Mouse (Mus musculus) ES-CJ7 (cell line): ENCODE results near the gene Hck.

Experiments
- DNase-seq: peaks from one replicate; pipeline ENCODE4 v3.0.0; 2011; ENCODE audit warnings: low read depth, low spot score

Gene Hck

DNA sequence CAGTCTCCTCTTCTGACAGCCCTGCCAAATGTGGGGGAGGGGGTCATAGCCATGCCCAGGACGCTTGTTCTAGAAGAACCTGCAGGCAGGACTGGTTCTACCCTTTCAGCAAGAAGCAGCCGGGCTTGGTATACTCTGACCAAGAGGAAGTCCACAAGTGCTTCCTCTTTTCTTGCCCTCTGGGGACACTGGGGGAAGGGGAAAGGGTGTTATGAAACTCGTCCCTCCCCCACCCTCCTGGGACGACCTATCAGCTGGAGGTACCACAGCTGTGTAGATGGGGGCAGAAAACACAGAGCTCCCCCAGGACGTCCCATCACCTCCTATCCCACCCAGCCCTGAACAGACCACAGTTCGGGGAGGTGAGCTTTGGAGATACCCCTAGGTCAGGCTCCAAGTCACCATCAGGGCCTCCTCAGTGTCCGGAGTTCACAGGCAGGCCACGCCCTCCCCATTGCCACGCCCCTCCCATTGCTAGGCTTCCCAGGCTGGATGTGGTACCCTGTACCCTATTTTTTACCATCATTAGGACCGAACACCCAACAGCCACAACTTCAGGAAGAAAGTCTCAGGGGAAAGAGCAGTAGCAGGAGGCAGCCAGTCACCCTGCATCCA, 17.6 kb upstream of the Hck start:
- no peak for DNase-seq

DNA sequence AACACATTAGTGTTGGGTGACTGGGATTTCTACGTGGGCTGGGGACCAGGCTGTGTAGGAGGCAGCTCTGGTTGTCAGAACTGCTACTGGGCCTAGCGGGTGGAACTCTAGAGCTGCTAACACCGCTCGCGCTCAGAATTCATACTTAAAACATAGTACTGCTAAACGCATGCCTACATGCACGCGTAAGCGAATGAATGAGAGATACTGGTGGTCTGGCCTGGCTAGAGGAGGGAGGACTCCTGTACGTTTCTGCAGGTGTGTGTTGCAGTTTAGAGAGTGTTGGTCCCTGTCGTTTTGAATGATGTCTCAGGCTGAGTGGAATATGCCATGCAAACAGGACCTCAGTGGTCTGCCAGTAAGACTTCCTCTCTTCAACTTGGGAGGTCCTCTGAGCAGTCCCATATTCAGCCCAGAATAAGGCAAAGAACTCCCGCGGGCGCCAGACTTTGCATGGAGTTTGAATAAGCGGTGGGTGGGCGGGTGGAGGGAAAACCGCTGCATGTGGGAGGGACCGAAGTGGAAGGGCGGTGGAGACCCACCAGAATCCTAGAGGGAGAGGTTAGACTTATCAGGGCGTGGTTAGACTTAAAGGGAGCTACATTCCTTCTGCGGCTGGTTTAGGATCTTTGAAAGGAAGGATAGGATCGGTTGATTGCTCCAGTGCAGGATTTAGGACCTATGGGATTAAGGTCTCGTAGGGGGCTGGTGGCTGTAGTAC, 1.1 kb upstream of the Hck start:
- peak; percentile 95 for DNase-seq

DNA sequence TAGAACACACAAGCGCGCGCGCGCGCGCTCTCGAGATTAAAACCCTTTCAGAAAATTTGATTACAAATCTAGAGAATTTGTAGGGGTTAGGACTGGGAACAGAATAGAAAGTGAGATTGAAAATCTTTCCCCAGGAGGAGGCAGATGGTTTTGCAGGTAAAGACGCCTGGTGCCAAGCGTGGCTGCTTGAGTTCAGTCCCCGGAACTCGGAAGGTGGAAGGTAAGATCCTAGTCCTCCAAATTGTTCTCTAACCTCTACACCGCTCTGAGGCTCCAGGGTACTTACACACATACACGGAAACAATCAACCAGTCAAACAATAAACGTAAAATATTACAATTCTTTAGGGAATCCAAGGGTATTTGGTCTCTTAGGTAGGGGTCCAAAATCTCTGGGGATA, 466 bp upstream of the Hck start:
- no peak for DNase-seq

DNA sequence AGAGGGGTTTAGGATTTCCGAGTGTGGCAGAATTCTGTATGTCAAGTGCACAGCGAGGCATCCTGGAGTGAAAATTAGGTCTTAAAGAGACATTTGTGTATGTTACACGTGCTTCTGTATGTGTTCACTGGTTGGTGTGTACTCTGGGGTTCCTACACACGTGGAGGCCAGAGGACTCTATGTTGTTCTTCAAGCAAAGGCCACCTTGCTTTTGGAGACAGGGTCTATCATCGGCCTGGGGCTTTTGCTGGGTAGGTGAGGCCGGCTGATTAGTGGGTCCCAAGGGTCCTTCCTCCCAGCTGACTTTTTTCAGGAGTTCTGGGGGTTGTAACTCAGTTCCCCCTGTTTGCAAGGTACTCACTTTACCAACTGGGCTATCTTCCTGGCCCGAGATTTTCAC, 1.3 kb downstream of the Hck start:
- no peak for DNase-seq

DNA sequence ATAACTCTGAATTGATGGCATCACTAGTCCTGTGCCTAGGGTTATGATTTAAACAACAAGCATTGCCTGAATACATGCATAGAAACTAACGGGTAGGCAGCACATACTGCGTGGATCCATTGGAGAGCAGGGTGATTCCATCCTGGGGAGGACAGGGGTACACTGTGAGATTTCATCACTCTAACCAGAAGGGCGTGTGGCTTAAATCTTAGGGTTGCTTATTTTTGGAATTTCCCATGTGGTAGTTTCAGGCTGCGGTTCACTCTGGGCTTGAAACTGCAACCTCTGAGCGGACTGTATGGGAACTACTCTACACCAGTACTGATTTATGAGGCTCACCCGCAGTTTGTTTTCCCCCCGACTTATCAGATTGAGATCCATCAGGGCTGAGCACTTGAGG, 3.0 kb downstream of the Hck start:
- no peak for DNase-seq

DNA sequence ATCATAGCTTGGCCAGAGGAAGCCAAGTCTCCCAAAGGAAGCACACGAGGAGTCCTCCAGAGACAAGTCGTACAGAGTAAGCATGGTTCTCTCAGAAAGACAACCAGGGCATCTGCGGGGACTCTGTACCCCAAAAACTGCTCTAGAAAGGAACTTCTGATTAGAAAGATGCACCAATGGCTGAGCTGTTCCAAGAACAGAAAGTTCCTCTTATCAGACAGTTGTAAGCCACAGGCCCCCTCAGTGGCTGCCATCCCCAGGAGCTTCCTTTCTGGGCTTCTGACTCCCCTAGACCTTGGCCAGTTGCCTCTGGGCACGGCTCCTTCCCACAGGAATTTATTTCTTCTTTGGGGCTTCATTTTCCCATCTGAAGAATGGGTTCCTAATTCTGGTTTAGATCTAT, 7.4 kb downstream of the Hck start:
- no peak for DNase-seq

DNA sequence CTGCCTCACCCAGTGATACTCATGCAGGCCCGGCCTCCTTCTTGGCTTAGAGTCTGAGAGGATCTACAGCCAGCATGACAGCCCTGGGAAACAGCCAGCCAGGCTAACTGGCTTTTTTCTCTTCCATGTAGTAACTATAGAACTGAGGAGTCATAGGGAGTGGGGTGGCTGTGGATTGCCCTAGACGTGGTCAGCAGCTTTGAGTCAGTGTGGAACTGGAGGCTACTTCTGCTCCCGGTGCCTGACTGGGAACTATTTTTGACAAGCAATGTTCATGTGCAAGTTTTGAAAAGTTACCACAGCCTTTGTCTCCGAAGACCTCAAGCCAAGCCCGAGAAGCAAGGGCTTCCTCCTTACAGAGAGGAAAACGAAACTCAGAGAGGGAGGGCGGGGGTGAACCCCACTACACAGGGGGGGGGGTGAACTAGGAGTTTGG, 8.8 kb downstream of the Hck start:
- DNase-seq = no peak

DNA sequence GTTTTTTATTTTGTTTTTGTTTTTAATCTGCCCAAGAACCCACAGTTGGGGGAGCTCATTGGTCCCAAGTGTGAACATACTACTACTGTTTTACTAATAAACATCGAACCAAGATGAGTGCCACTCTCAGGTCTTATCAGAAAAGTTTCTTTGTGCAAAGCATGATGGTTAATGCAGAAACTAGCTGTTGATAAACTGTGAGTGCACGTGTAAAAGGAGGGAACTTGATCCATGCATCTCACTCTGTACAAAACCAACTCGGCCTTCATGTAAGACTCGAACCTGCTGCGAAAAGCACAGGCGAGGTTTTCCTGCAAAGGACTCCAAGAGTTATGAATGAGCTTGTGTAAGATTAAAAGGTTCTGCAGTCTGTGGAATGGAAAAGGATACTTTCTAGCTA, 11.2 kb downstream of the Hck start:
- no peak for DNase-seq

DNA sequence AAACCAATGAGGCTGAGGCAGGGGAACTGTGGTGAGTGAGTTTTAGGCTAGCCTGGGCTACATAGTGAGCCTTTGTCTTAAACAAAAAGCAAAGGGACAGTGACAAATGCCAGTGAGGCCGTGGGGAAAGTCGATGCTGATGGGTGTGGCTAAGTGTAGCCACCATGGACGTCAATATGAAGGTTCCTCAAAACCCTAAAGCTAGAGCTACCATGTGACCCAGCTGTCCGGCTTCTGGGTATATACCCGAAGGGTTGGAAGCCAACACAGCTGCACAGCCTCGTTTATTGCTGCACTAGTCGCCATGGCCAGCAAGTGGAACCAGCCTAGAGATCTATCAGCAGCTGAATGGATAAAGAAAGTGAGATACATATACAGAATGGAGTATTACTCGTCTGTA, 11.9 kb downstream of the Hck start:
- no peak for DNase-seq

DNA sequence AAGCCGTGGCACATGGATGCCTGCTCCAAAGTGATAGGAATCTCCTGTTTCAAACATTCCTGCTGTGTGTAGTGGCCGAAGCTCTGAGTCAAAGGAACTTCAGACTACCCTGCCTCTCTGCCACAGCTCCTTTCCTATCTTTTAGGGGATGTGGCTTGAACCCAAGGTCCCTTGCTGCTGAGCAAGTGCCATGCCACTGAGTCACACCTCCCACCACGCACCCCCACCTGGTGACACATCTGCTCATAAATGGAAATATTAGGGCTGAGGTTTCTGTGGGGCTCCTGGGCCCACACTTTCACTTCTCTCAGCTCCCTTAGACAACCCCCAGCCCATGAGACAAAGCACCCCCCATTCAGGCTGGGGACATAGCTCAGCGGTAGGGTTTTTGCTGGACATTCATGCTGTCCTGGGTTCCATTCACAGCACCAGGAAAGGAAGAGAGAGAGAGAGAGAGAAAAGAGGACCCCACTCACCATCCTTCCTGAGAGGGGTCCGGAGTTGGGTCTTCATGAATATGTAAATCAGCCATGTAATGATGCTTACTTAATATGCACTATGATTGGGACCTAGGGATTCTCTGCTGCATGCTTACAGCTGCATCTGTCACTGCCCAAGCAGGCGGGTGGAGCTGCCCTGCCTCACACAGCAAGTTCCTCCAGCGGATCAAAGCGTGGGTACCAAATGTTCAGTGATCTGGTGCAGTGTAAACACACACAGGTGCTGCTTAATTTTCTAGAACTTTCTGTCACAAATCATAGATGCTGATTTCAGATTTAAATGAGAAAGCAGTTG, 13.8 kb downstream of the Hck start:
- no peak for DNase-seq

DNA sequence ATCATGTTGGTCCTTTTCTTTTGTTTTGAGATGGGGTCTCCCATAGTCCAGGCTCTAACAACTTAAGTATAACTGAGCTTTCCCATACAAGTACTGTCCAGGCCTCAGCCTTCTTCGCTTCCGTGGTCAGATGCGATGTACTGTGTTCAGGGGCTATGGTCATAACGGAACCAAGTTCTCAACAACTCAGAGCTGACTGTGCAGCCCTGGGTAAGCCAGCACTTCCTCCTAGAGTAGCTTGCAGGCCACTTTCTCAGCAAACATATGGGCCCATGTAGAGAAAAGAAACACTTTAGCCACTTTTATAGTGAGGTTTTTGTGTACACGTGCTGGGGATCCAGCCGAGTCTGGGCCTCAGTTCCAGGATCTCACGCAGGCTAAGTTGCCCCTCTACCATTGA, 14.4 kb downstream of the Hck start:
- DNase-seq = no peak

DNA sequence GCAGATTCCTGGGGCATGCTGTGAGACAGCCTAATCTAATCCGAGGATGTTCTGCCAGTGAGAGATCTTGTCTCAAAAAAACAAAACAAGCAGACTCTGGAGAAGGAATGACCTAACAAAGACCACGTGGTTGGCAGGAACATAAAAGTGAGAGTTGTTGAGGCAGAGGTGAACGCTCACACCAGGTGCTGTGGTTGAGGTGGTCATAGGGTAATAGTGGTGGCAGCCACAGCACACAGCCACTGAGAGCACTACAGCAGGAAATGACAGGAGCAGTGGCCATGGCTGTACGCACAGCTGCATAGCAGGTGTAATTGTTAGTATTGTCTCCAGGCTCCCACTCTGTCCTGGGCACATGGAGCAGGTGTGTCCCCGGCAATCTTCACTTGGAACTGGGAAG, 17.6 kb downstream of the Hck start:
- DNase-seq = no peak

DNA sequence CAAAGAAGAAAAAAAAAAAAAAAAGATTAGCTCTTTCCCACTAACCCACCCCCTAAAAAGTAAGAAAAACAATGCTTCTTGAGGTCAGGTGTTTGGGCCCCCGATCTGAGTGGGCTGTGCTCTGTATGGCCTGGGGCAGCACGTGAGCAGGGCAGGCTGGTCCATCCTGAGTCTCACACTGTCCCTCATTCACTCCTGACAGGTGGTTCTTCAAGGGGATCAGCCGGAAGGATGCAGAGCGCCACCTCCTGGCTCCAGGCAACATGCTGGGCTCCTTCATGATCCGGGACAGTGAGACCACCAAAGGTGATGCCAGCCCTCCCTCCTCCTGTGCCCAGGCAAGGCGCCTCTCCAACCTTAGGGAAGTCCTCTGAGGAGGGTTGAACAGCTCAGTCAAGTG, 22.8 kb downstream of the Hck start:
- peak; percentile 50 for DNase-seq

DNA sequence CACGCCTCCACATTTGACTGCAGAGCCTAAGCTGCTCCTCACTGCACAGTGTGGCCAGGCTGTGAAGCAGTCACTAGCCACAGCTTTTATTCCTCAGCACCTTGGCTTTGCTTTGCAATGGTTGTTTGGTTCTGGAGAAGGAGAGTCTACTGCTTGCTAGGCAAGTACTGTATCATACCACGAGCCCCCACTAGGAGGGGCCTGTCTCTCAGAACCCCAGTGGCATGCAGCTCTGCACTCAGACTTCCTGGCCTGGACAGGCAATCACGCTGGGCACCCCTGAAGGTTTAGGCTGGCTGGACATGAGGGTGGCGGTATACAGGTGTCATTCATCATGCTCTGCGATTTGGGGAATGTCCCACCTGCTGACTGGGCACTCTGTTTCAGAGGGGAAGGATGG, 26.0 kb downstream of the Hck start:
- peak; percentile 49 for DNase-seq

DNA sequence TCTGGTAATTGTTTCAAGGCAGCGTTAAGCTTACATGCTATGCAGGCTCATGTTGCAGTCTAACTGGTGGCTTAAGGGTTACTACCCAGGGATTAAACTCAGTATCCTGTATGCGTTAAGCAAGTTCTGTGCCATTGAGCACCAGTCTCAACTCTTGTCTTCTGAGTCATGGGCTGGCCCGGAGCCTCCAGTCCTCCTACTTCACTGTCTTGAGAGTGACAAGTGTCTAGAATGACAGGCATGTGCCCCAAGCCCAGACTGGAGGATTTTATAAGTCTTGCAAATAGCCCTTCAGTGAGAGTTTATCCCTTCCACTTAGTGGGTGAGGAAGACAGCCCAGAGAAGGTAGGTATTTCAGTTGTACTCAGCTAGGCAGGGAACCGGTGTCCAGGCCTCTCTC, 27.9 kb downstream of the Hck start:
- no peak for DNase-seq

DNA sequence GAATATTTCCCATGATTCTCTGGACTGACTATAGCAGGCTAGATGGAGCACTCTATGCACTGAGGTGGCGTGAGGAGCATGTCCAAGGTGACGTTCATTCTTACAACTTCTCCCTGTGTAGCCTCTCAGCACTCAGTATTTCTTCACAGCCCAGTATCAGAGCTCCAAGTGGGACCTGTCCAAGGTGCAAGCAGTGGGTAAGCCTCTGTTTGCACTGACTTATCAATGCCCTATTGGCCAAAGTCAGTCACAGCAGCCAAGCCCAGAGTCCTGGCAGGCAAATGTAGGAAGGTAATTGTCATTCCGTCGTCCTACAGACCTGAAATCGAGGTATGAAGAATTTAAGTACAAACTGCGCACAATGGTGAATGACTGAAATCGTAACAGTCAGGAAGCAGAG, 30.9 kb downstream of the Hck start:
- peak; percentile 36 for DNase-seq

DNA sequence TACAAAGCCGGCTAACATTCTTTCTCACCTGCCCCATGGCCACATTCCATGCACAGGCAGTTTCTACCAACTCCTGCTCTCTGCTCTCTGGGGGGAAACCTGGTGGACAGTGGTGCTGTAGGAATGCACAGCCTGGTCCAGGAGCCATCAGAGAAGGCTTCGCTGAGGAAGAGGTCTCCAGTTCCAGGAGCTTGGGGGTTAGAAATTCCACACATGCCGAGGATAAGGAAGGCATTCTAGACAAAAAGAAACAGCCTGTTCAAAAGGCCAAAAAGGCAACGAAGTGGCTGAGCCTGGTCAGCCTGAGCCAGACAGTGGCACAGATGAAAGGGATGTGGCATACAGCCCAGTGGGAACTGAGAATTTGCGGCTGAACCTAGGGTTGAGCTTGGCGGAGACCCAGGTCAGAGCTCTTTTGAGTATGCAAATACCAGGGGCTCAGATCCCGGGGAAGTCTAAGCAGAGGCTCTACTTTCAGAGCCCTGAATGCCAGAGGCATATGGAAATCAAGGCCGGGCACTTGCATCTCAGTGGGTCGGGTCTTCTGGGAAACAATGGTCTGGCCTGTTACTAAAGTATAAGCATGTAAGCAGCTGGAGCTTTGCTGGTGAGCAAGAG, 31.8 kb downstream of the Hck start:
- DNase-seq = peak; percentile 60

DNA sequence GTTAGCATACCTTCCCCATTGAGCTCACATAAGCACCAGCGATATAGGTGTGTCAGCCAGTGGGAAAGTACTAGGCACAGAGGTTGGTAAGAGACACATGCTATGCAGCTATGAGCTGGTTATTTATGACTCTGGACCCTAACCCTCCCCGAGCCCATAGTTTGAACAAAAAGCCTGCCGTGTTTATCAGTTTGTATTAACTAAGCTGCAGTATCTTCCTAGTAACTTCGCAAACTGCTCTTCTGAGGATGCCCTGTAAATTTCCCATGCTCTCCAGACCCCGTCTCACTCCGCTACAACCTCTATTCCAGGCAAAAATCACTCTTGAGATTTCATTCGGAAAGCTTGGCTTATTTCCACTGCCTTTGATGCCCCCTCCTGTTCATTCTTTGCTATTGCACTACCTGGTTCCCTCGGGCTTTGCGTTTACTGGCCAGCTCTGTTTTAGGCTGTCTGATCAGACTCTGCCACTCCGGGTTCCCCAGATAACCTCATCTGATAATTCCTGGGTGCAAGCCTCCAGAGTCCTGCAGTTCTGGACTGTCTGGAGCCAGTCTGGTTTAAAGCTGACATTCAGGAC, 34.4 kb downstream of the Hck start:
- DNase-seq = peak; percentile 55

DNA sequence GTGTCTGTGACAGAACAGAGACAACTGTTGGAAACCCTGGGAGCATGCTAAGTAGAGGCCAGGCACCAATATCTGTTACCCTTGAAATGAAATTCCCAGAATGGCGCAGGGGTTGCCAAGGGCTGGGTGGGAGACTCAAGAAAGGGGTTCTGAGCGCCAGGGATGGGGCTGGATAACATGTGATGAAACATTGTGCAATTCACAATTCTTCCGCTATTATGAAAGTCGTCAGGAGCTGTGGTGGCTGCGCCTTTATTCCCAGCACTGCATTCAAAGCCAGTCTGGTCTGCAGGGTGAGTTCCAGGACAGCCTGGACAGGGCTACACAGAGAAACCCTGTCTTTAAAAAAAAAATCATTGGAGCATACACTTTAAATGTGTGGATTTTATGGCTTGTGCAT, 37.1 kb downstream of the Hck start:
- DNase-seq = no peak

DNA sequence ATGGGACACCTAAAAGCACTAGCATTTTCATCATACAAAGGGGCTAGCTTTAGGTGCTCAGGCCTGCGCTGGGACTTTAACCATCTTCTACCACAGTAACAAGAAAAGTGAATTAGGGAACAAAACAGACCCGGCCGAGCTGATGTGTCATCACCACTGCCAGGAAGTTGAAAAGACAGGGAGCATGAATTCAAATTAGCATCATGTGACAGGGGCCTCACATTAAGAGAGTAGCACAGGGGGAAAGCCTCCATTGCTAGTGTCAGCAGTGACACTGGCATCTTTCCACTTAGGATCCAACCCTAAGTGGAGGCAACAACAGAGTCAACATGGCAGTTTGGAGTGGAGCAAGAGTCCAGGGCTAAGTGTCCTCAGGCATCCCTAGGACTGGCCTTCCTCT, 39.0 kb downstream of the Hck start:
- DNase-seq = no peak

DNA sequence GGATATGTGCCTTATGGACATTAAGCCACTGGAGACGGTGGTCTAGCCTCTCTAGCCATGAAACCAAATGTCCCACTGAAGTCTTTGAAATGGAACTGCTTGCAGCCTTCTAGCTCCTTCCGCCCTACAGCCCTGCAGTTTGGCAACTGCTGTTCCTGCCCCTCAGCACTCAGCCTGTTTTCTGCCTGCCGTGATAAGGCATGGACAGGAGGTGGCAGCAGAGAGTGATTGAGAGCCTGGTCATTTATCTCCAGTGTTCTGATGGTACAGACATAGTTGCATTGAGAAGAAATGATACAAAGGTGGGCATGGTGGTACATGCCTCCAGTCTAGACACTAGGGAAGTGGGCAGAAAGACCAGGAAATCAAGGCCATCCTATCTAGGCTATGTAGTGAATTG, 39.4 kb downstream of the Hck start:
- peak; percentile 52 for DNase-seq

DNA sequence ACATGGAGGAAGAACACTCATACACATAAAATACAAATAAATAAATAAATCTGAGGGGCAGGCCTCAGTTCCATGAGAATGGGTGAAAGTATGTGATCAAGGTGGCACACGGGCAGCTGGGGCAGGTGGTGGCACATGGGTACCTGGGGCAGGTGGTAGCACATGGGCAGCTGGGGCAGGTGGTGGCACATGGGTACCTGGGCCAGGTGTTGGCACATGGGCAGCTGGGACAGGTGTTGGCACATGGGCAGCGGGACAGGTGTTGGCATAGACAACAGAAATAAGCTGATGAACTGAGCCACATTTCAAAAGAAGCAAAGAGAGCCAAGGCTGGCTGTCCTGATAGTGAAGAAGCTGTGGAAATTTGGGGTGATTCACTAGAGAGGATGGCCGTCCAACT, 41.5 kb downstream of the Hck start:
- DNase-seq = no peak
